Mouse (Mus musculus) MEL (cell line): Measurements from ENCODE around the gene Farsa. TPM values are rescaled to one million over a fixed set of nuclear protein-coding genes. Genes with fewer than 3 reads are reported as not detected.

Source experiments
- DNase-seq: peaks from one replicate; pipeline ENCODE4 v3.0.0; 2011; ENCODE audit warnings: low read depth, low spot score
- H3K27ac ChIP-seq: 2 replicates; pipeline ENCODE4 v1.5.1; 2012; ENCODE audit warnings: low read depth, mild to moderate bottlenecking, control low read depth, low read length, moderate library complexity; ENCODE audit not compliant: control insufficient read depth
- H3K27me3 ChIP-seq, 2 experiments: fragments of 150-350 bp in 1 of 2; sonication (generic) in 1 of 2; 2 replicates each; pipeline ENCODE4 v1.6.1; 2012; ENCODE audit warnings: low read length in 2 of 2, mild to moderate bottlenecking in 2 of 2, improper control_type of control experiment in 1 of 2, moderate library complexity in 1 of 2; ENCODE audit not compliant: insufficient read depth in 2 of 2, control insufficient read depth in 1 of 2
- H3K36me3 ChIP-seq, 2 experiments: 2 replicates each; pipeline ENCODE4 v1.6.1; 2012 to 2014; ENCODE audit warnings: low read length in 2 of 2, improper control_type of control experiment in 1 of 2, inconsistent platforms in 1 of 2, mild to moderate bottlenecking in 1 of 2; ENCODE audit not compliant: insufficient read depth in 2 of 2, control insufficient read depth in 1 of 2
- H3K4me1 ChIP-seq, 2 experiments: fragments of 150-350 bp in 1 of 2; sonication (generic) in 1 of 2; 2 replicates each; pipeline ENCODE4 v1.6.1; 2012; ENCODE audit warnings: low read length in 2 of 2, improper control_type of control experiment in 1 of 2, mild to moderate bottlenecking in 1 of 2; ENCODE audit not compliant: insufficient read depth in 2 of 2, control insufficient read depth in 1 of 2
- H3K4me3 ChIP-seq, 2 experiments: fragments of 150-350 bp in 1 of 2; sonication (generic) in 1 of 2; 2 replicates each; pipeline ENCODE4 v1.5.1; 2012; ENCODE audit warnings: low read depth in 2 of 2, low read length in 2 of 2, mild to moderate bottlenecking in 2 of 2, moderate library complexity in 2 of 2, control low read depth in 1 of 2, improper control_type of control experiment in 1 of 2; ENCODE audit not compliant: control insufficient read depth in 1 of 2, insufficient read depth in 1 of 2
- H3K79me2 ChIP-seq: 2 replicates; pipeline ENCODE4 v1.6.1; 2012; ENCODE audit warnings: mild to moderate bottlenecking, low read length, moderate library complexity; ENCODE audit not compliant: control insufficient read depth, poor library complexity, insufficient read depth
- H3K9ac ChIP-seq: 2 replicates; pipeline ENCODE4 v1.6.1; 2012; ENCODE audit warnings: low read depth, mild to moderate bottlenecking, control low read depth, low read length, moderate library complexity; ENCODE audit not compliant: control insufficient read depth, poor library complexity, severe bottlenecking
- H3K9me3 ChIP-seq: fragments of 150-350 bp; sonication (generic); replicated peaks from 2 replicates; pipeline ENCODE4 v1.6.1; 2012; ENCODE audit warnings: mild to moderate bottlenecking, low read length, improper control_type of control experiment, moderate library complexity; ENCODE audit not compliant: insufficient read depth
- BHLHE40 ChIP-seq: IDR thresholded peaks from 2 replicates; pipeline ENCODE4 v1.6.1; 2012; ENCODE audit warnings: low read depth, mild to moderate bottlenecking, inconsistent platforms, low read length, improper control_type of control experiment, borderline replicate concordance
- CHD1 ChIP-seq: IDR thresholded peaks from 2 replicates; pipeline ENCODE4 v1.6.1; 2012; ENCODE audit warnings: low read depth, mild to moderate bottlenecking, inconsistent platforms, low read length, improper control_type of control experiment
- CTCF ChIP-seq, 3 experiments: IDR thresholded peaks in 2 of 3; conservative IDR thresholded peaks in 1 of 3; 2 replicates each; pipeline ENCODE4 v1.5.1; 2011 to 2012; ENCODE audit warnings: low read length in 3 of 3, low read depth in 2 of 3, mild to moderate bottlenecking in 2 of 3, improper control_type of control experiment in 1 of 3, inconsistent platforms in 1 of 3, mixed read lengths in 1 of 3, moderate library complexity in 1 of 3; ENCODE audit not compliant: control insufficient read depth in 1 of 3, insufficient read depth in 1 of 3, poor library complexity in 1 of 3, severe bottlenecking in 1 of 3
- E2F4 ChIP-seq: IDR thresholded peaks from 2 replicates; pipeline ENCODE4 v1.6.1; 2011; ENCODE audit warnings: low read depth, low read length, improper control_type of control experiment, borderline replicate concordance
- ELF1 ChIP-seq: IDR thresholded peaks from 2 replicates; pipeline ENCODE4 v1.6.1; 2014; ENCODE audit warnings: low read depth, mild to moderate bottlenecking, inconsistent platforms, low read length, improper control_type of control experiment, moderate library complexity
- ETS1 ChIP-seq: IDR thresholded peaks from 2 replicates; pipeline ENCODE4 v1.6.1; 2012; ENCODE audit warnings: low read depth, mild to moderate bottlenecking, inconsistent platforms, low read length, improper control_type of control experiment, moderate library complexity
- GATA1 ChIP-seq: IDR thresholded peaks from 2 replicates; pipeline ENCODE4 v1.6.1; 2011; ENCODE audit warnings: low read depth, low read length, improper control_type of control experiment
- HCFC1 ChIP-seq: IDR thresholded peaks from 2 replicates; pipeline ENCODE4 v1.6.1; 2012; ENCODE audit warnings: low read depth, mild to moderate bottlenecking, inconsistent platforms, low read length, improper control_type of control experiment, moderate library complexity
- MAZ ChIP-seq: IDR thresholded peaks from 2 replicates; pipeline ENCODE4 v1.6.1; 2012; ENCODE audit warnings: low read depth, mild to moderate bottlenecking, inconsistent platforms, low read length, improper control_type of control experiment
- MEF2A ChIP-seq: IDR thresholded peaks from 2 replicates; pipeline ENCODE4 v1.6.1; 2014; ENCODE audit warnings: low read depth, mild to moderate bottlenecking, inconsistent platforms, low read length, improper control_type of control experiment; ENCODE audit not compliant: poor library complexity, insufficient replicate concordance, severe bottlenecking; ENCODE audit errors: extremely low read depth
- MXI1 ChIP-seq: IDR thresholded peaks from 2 replicates; pipeline ENCODE4 v1.6.1; 2011; ENCODE audit warnings: mild to moderate bottlenecking, low read depth, low read length, improper control_type of control experiment
- NELFE ChIP-seq: IDR thresholded peaks from 2 replicates; pipeline ENCODE4 v1.6.1; 2011; ENCODE audit warnings: low read depth, low read length, improper control_type of control experiment
- POLR2A ChIP-seq, 2 experiments: IDR thresholded peaks; 2 replicates each; pipeline ENCODE4 v1.6.1; 2011 to 2012; ENCODE audit warnings: low read length in 2 of 2, mild to moderate bottlenecking in 2 of 2, control low read depth in 1 of 2, improper control_type of control experiment in 1 of 2, low read depth in 1 of 2, moderate library complexity in 1 of 2; ENCODE audit not compliant: control insufficient read depth in 1 of 2, insufficient read depth in 1 of 2, poor library complexity in 1 of 2
- POLR2AphosphoS2 ChIP-seq: IDR thresholded peaks from 2 replicates; pipeline ENCODE4 v1.6.1; 2011; ENCODE audit warnings: low read length, improper control_type of control experiment
- RCOR1 ChIP-seq: IDR thresholded peaks from 2 replicates; pipeline ENCODE4 v1.6.1; 2012; ENCODE audit warnings: low read depth, mild to moderate bottlenecking, inconsistent platforms, low read length, improper control_type of control experiment
- TAL1 ChIP-seq: IDR thresholded peaks from 2 replicates; pipeline ENCODE4 v1.6.1; 2012; ENCODE audit warnings: mild to moderate bottlenecking, inconsistent platforms, low read length, moderate library complexity, mixed read lengths
- TBP ChIP-seq: IDR thresholded peaks from 2 replicates; pipeline ENCODE4 v1.8.0; 2011; ENCODE audit warnings: low read depth, low read length, improper control_type of control experiment
- UBTF ChIP-seq: IDR thresholded peaks from 2 replicates; pipeline ENCODE4 v1.6.1; 2012; ENCODE audit warnings: low read depth, mild to moderate bottlenecking, inconsistent platforms, low read length, improper control_type of control experiment, moderate library complexity, borderline replicate concordance; ENCODE audit not compliant: insufficient read depth
- ZC3H11A ChIP-seq: IDR thresholded peaks from 2 replicates; pipeline ENCODE4 v1.6.1; 2012; ENCODE audit warnings: low read depth, mild to moderate bottlenecking, inconsistent platforms, low read length, improper control_type of control experiment
- ZNF384 ChIP-seq: IDR thresholded peaks from 2 replicates; pipeline ENCODE4 v1.6.1; 2012; ENCODE audit warnings: low read depth, mild to moderate bottlenecking, inconsistent platforms, low read length, improper control_type of control experiment
- polyA plus RNA-seq, 2 experiments: library from polyadenylated mRNA; stranded (reverse) in 1 of 2; unstranded in 1 of 2; fragments of >175 nt in 1 of 2; fragments of >200 nt in 1 of 2; gene quantifications; 2 replicates each; pipeline versions ENCODE4 v1.2.1 to v1.2.4; 2012; ENCODE audit warnings: low replicate concordance in 2 of 2, low read depth in 1 of 2; ENCODE audit not compliant: insufficient read length in 2 of 2, insufficient read depth in 1 of 2, missing spikeins in 1 of 2
- total RNA-seq: library from RNA; depleted of rRNA; stranded (reverse); fragments of 300-350 nt; gene quantifications from 2 replicates; pipeline ENCODE4 v1.2.3, GENCODE M21; 2012

The Farsa gene
- total and polyA plus RNA-seq, 3 experiments = 152 to 295 (median 245) TPM

DNA sequence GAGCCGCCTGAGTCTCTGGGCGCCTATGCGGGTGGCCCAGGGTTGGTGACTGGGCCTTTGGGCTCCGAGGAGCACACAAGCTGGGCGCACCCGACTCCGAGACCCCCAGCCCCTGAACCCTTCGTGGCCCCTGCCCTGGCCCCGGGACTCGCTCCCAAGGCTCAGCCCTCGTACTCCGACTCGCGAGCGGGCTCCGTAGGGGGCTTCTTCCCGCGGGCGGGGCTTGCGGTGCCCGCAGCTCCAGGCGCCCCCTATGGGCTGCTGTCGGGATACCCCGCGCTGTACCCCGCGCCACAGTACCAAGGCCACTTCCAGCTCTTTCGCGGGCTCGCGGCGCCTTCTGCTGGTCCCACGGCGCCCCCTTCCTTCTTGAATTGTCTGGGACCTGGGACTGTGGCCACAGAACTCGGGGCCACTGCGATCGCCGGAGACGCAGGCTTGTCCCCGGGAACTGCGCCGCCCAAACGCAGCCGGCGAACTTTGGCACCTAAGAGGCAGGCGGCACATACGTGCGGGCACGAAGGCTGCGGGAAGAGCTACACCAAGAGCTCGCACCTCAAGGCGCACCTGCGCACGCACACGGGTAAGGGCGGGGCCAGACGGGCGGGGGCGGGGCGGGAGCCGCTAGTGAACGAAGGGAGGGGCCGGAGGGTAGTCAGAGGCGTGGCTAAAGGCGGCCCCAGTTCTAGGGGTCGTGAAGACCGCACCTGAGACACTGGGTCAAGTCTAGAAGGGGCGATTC is 46.3 kb downstream of the Farsa start (continued):
- no peak for TF ChIP-seq ZC3H11A
- no peak for TF ChIP-seq RCOR1
- peak; percentile 89; the same call in 1 of the 2 replicates for TF ChIP-seq CHD1

GRCm38 (mm10) chr8:84904351-84904750 is 47.6 kb downstream of the Farsa start:
- DNase-seq = no peak
- Histone ChIP-seq H3K27ac (no peak overlapping the region), H3K9me3 (no peaks in the 10 kb centered on the region), H3K4me1 (peaks cover 11 to 32% of the 10 kb centered on the region in 2 experiments), H3K4me3 (no peak overlapping the region), H3K79me2 (peaks cover 35% of the 10 kb centered on the region)
- TF ChIP-seq MEF2A (no peak), MXI1 (no peak), TAL1 (no peak), BHLHE40 (no peak), GATA1 (no peak), ETS1 (no peak), ZNF384 (no peak)
- TF ChIP-seq, all 39 proteins: peak for 0
- Histone ChIP-seq H3K27me3 (no peaks in the 10 kb centered on the region), H3K9ac (peak overlapping the region; percentile 2; the same call in 1 of the 2 replicates), H3K36me3 (peaks cover 9 to 26% of the 10 kb centered on the region in 2 experiments; a peak in 3 of 4 replicates)

- peak overlapping the region; percentile 65 for H3K27ac ChIP-seq
- no peaks in the 10 kb centered on the region for H3K27me3 ChIP-seq
- no peak overlapping the region for H3K4me3 ChIP-seq
- H3K36me3 ChIP-seq = peaks cover 9 to 24% of the 10 kb centered on the region in 2 experiments; a peak in 3 of 4 replicates
- H3K9me3 ChIP-seq = no peaks in the 10 kb centered on the region
- H3K79me2 ChIP-seq = peaks cover 47% of the 10 kb centered on the region
- H3K9ac ChIP-seq = no peak overlapping the region
- DNase-seq = peak; percentile 55
- peaks cover 2 to 31% of the 10 kb centered on the region in 2 experiments; a peak in 3 of 4 replicates for H3K4me1 ChIP-seq
- TF ChIP-seq CTCF (IDR thresholded peaks at IDR 0.05 in 2 of 3, conservative IDR thresholded peaks at IDR 0.05 in 1 of 3; ENCODE audit: control insufficient read depth in 1 of 3, insufficient read depth in 1 of 3, low read depth in 2 of 3, low read length in 3 of 3, poor library complexity in 1 of 3, severe bottlenecking in 1 of 3) (no peak), ELF1 (no peak), MAZ (no peak), POLR2AphosphoS2 (peak; percentile 71), POLR2A (IDR thresholded peaks at IDR 0.05; ENCODE audit: control insufficient read depth in 1 of 2, insufficient read depth in 1 of 2, low read depth in 1 of 2, low read length in 2 of 2, poor library complexity in 1 of 2) (peak in 1 of 2 experiments; percentile 28; a peak in 2 of 4 replicates), BHLHE40 (no peak), UBTF (no peak), NELFE (no peak), TBP (no peak), HCFC1 (no peak), E2F4 (no peak), MEF2A (no peak)
Observed at GRCm38 (mm10) chr8:84907037-84907436, 50.2 kb downstream of the Farsa start.
